Mouse (Mus musculus): ENCODE results near the gene Cisd3. TPM values are rescaled to one million over a fixed set of nuclear protein-coding genes. Genes with fewer than 3 reads are reported as not detected.

The Cisd3 gene
- total RNA-seq, 2 experiments from 2014 or later: 146 to 147 TPM

DNA sequence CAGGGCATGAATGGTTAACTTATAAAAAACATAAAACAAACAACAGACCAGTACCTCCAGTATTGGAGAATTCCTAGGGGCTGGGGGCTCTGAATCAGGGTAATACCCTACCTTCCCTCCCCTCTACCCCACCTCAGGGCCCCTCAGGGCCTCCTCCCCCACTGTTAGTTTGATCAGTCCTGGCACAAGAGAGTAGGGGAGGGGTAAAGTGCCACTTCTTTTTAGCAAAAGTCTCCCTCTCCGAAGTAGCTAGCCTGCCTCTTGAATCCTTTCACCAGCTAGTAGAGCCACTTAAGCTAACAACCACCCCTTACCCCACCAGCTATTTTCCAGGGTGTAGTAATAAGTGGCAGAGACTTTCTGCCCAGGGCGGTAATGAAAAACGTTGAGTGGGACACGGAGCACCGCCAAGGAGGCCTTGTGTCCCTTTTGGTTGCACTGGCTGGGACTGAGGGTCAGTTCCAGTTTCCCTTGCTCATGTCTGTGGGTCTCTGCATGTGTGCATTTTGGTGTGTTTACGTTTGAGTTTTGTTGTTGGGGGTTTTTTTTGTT is 3.0 kb upstream of the Cisd3 start:
- intact Hi-C loops (cut with DNase I): no loop called here
- DNase-seq: no peak

DNA sequence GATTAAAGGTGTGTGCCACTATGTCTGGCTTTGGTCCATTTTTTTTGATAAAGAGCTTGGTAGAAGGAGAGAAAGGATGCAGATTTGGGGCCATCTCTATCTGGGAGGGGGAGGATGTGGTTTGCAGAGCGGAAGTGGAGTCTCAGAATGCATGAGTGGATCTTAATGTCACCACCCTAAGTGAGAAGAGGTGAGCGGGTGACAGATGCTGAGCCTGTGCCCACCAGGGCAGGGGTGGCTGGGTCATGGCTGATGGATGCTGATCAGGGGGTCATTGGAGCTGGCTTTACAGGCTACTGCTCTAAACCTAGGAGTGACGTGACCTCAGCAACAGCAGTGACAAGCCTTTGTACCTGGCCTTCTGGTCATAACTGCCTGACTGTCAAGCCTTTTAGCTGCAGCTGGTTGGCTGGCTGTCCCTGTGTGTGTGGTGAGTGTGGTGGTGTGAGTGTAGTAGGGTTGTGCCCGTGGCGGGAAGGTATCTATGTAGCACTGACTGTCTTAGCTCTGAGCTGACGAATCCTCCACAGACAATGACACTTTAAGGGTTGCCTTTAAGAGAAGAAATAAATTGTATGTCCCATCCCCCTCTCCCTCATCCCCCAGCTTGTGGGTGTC is 1.5 kb upstream of the Cisd3 start:
- DNase-seq: no peak
- intact Hi-C loops (cut with DNase I): no loop called here

DNA sequence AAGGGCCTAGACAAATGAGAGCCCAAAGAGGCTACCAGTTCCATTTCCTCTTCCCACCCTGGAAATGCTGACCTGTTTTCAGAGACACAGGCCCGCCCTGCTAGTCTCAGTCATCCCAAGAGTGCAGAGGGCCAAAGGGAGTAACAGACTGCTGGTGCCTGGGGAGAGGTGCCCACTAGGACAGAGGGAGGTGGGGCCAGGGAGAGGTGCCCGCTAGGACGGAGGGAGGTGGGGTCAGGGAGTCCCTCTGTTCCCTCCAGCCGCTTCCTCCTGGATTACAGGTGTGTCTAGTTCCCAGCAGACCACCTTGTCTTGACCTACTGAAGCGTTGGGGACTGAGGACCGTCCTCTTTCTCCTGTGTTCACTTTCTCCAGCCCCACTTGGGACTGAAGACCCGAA is 860 bp upstream of the Cisd3 start:
- intact Hi-C loops (cut with DNase I): no loop called here
- no peak for DNase-seq

DNA sequence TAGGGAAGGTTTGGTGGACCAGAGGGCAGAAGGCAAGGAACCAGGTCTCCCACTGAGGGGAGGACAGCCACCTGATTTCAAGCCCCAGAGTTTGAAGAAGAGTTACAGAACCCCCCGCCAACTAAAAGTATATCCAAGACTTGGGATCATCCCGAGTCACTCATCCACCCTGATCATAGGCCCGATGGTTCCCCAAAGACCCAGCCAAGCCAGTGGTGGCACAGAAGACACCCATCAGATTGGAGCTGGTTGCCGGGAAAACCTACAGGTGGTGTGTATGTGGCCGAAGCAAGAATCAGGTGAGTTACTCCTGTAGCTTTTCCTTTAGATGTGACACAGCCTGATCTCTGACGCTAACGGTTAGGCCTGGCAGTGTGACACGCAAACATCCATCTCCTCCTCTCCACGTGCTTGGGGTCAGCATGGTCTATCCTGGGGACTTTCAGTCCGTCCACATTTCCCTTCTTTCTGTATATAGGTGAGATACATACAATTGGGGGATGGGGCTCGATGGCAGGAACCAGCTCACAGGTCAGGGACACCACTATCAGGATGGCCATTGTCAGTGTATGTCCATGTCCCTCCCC is 789 bp downstream of the Cisd3 start:
- intact Hi-C loops (cut with DNase I): loop anchor here (1.0 kb wide), 1 partner anchor 22 kb away; no protein-coding TSS in a partner anchor
- no peak for DNase-seq

DNA sequence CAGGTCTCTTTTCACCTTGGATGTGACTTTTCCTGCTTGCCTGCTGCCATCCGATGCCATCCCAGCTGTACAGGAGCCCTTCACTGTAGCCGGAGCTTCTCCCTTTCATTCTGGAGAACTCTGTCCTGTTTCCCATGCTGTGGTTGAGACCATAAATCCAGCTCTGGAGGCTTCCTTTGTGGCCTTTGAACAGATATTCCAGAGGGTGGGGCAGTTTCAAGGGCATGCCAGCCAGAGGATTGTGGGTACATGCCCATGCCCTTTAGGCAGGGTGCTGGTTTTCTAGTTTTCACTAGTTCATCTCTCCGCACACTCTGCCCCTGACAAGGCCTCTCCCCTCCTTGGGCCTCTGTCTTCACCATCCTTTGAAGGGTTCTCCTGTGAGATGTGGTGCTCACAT is 1.4 kb downstream of the Cisd3 start:
- DNase-seq: no peak
- intact Hi-C loops (cut with DNase I): loop anchor here (1.0 kb wide), 1 partner anchor 42 kb away; no protein-coding TSS in a partner anchor

DNA sequence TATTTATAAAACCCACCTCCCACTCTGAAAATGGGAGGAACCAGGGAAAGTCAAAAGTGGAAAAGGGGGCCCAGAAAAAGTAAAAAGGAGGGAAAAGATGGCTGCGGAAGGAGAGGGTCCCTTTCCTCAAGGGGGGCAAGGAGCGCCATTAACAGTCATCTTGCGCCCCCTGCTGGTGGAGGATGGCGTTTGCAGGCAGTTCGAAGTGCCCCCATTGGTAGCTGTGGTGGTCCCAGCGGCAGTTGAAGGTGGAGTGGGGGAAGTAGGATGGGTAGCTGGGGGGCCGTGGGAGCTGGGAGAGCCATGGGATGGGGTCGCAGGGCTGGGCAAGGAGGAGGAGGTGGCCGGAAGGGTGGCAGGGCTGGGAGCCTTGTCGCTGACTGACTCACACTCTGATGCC is 4.2 kb downstream of the Cisd3 start:
- DNase-seq: peak; percentile 70 to 79
- intact Hi-C loops (cut with DNase I): loop anchor here (2.0 kb wide), 1 partner anchor 201 kb away; no protein-coding TSS in a partner anchor

DNA sequence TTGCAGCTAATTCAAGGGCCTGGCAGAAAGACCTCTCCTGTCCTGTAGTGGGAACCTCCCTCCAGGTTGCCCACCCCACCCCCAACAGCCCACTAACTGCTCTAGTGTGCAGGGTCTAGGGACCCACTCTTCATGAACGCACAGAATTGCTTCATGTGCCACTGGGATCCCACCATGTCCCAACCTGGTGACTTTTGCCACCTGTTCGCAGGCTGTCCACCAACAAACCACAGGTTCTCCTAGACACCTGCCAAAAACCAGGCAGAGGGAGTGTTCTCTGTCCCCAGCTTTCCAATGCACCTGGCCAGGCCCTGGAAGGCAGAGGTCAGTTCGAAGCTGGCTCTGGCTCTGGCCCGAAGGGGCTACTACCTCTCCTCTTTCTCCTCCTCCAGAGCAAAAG is 8.8 kb downstream of the Cisd3 start:
- DNase-seq: no peak
- intact Hi-C loops (cut with DNase I): no loop called here

DNA sequence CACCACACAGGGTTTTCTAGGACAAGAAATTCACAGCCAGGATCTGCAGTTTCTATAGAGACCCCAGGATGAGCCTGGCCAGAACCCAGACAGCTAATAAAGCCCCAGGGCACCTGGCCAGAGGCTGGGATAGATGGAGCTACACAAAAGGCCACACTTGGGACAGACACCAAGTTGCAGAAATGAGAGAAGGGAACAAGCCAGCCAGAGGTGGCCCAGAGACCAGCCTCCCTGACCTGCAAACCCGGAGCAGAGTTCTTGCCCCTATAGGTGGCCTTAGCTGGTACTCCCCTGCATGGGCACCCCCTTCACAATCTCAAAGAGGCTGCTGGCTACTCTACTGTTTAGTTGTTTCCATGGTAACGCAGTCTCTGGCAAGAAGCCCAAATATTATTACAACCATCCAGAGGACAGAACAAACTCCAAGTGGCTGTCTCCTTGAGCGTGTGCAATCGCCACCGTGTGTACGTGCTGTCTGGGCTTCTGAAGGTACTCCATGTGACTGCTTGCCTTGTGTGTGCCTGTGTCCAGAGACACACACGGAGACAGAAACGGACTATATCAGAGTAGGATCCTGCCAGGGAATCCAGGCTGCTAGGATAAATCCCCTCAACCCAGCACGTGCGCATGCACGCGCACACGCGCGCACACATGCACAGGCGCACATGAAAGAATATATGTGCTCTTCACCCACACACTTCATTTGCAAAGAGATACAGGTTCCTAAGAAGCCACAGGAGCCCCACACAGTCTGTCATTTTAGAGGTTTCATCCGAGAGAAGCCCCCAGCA is 9.5 kb downstream of the Cisd3 start:
- DNase-seq: peak in 1 of 2 experiments; percentile 65
- intact Hi-C loops (cut with DNase I): no loop called here

DNA sequence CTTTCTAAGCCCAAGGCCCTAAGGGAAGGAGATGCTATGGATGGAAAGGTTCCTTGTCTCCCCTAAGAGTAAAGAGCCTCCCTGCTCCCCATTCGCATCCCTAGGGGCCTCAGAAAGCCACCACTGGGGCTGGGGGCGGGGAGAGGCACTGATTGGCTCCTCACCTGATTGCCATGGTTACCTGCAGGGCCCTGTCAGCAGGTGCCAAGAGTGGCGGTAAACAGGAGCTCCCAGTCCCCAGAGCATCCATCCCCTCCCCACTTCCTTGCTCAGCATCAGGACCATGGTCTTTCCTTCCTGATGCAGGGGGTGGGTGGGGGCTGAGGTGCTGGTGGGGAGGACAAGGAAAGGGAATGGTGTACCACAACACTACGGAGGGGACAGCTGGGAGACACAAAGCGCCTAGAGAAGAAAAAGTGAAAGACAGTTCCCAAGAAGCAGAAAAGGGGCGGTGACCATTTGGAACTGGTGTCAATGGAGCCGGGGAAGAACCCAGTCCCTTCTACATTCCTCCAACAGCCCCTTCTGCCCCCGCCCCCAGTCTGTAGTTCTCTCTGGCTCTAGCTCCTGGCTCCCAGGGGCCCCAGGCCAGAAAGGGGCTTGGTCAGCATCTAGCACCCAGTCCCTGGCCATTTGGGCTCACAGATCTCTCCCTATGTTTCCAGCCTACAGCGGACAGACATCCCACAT is 10.2 kb downstream of the Cisd3 start:
- intact Hi-C loops (cut with DNase I): no loop called here
- DNase-seq: no peak

DNA sequence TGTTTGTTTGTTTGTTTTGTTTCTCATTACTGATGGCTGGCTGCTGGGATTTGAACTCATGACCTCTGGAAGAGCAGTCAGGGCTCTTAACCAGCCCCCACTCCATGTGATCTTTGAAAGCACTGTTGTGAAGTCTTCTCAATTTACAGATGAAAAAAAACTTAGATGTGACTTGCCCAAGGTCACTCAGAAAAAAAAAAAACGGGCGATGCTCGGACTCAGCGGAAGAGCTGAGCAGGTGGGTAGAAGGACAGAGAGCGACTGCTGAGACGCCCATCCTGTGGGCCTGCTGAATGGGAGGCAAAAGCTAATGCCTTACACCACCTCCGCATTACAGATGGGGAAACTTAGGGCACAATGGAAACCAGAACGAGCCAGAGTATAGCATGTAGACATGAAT is 11.0 kb downstream of the Cisd3 start:
- intact Hi-C loops (cut with DNase I): no loop called here
- no peak for DNase-seq

DNA sequence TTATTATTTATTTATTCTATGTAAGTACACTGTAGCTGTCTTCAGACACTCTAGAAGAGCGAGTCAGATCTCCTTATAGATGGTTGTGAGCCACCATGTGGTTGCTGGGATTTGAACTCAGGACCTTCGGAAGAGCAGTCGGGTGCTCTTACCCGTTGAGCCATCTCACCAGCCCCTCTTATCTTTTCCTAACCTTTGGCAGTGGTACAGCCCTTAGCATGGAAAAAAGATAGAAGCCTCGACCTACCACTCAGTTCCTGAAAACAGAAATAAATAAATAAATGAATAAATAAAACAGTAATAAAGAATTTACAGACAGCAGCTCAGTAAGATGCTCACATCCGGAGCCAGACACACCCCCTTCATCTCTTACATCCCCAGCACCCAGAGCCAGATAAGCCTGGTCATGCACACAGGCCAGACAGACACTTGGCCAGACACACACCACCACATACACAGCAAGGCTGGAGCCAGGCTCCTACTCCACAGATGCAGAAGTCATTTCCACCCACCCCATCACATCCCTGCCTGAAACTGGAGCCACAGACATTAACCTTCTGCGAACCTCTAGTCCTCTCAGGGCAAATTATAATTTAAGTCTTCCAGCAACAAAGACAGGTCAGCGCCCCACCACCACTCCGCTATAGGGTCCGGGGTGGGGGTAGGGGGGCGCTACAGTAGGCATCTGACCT is 11.7 kb downstream of the Cisd3 start:
- no peak for DNase-seq
- intact Hi-C loops (cut with DNase I): no loop called here

DNA sequence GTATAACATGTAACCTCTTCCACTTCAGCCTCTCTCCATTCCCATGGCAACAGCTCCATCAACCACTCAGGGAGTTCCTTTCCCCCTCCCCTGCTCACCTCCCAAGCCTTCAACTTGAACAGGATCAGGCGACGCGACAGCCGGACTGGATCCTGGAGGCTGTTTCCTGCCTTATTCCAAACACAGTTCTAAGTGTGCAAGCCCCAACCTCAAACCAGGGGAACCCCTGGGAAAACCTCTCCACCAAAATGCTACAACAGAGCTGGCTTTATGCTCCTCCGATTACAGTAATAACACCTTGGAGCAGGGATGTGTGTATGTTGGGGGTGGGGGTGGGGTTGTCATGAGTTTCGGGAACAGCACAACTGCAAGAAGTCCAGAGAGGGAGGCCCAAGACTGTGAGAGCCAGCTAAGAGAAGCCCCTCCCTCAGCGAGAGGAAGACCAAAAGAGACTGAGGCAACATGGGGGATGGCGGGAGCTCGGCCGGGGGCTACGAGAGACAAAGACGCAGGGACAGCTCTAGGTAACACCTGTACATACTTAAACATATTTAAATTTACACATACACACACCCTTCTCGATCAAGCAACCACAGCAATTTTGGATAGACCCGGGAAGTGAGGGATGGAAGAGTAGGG is 12.4 kb downstream of the Cisd3 start:
- intact Hi-C loops (cut with DNase I): loop anchor here (2.0 kb wide), 1 partner anchor 39 kb away; no protein-coding TSS in a partner anchor
- DNase-seq: no peak

DNA sequence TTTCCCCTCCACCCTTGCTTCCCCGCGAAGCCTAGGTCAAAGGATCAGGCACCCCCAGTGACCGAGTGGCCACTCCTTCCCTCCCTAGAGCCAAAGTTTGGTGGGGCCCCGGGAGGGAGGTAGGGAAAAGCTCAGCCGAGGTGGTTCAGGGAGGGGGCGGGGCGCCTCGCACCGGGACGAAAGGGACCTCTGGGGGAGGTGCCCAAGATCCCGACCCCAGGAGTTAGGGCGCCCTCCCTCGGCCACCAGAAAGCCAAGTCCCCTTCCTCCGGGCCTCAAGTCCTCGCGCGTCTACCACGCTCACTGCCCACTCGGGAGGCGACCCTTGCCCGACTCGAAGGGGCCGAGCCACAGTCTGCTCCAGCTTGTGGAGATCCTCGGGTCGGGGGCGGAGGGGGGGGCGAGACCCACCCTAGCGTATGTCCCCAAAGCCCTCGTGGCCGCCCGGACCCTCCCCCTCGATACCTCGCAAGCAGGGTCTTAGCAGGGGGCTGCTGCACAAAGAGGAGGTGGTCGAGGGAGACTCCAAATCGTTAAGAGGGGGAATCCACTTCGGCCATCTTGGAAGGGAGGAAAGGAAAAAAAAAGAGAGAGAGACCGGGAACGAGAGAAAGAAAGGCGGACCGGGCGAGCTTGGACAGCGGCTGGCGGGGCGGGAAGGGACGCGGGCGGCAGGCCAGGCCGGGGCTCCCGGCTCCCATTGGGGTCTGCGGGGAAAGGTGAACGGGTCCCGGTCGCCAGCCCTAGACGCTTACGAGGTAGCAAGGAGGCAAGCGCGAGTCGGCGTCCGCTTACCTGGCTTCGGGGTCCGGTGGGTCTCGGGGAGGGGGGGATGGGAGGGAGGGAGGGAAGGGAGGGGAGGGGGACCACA is 13.3 kb downstream of the Cisd3 start:
- intact Hi-C loops (cut with DNase I): loop anchor here (2.0 kb wide), 1 partner anchor 40 kb away; no protein-coding TSS in a partner anchor

DNA sequence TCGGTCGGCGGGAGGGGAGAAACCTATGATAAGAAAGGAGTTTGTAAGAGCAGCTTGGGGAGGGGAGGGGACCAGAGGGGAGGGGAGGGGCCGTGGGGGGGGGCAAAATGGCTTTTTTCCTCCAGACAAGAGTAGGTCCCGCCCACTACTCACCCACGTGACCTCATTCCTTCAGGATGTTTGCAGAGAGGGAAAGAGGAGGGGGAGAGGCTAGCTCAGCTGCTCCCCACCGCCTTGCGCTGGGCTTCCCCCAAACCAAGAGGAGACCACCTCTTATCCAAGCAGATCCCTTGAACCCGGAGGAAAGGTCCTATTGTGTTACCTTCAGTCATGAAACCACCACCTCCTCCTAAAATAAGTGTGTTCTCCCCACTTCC is 14.0 kb downstream of the Cisd3 start:
- intact Hi-C loops (cut with DNase I): loop anchor here (2.0 to 5.0 kb wide), 2 partner anchors 41 to 288 kb away; partner anchors contain the start of gene Plxdc1
- DNase-seq: peak; percentile 80 to 87

More for the DNA sequence above, 13.3 kb downstream of the Cisd3 start:
- DNase-seq: peak; percentile 77 to 84

DNA sequence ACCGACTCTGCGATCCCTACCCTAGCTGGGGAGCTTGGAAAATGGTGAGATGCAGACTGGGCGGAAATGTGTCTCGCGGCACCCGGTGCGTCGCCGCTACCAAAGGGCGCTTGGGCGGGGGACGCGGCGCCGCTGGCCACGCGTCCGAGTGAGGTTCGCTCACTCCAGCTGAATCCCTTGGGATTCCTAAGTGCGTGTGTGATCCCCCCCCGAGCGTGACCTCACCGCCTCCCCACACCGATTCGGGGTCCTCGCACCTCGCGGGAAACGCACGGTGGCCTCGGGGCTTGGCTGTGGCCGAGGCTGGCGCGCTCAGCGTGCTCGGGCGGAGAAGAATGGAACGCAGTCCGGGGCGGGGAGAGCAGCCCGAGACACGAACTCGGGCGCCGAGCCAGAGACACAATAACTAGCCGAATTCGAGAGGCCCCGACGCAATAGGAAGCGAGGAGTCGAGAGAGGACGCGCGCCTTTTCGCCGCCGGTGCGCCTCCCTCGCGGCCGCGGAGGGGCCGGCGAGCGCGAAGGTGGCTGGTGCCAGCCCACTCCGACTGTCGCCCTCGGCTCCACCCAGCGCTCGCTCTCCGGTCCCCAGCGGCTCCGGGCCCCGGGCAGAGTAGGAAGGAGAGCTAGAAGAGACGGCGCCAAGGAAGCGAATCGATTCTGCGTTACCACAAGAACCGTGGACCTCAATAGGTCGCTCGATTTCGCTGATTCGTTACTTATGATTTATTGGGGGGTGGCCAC is 14.5 kb downstream of the Cisd3 start, which contains the start of gene Pcgf2:
TSS of gene Pcgf2 (minus strand) at position 495 of the 743 bp plus-strand sequence.
- DNase-seq: peak; percentile 87 to 88

DNA sequence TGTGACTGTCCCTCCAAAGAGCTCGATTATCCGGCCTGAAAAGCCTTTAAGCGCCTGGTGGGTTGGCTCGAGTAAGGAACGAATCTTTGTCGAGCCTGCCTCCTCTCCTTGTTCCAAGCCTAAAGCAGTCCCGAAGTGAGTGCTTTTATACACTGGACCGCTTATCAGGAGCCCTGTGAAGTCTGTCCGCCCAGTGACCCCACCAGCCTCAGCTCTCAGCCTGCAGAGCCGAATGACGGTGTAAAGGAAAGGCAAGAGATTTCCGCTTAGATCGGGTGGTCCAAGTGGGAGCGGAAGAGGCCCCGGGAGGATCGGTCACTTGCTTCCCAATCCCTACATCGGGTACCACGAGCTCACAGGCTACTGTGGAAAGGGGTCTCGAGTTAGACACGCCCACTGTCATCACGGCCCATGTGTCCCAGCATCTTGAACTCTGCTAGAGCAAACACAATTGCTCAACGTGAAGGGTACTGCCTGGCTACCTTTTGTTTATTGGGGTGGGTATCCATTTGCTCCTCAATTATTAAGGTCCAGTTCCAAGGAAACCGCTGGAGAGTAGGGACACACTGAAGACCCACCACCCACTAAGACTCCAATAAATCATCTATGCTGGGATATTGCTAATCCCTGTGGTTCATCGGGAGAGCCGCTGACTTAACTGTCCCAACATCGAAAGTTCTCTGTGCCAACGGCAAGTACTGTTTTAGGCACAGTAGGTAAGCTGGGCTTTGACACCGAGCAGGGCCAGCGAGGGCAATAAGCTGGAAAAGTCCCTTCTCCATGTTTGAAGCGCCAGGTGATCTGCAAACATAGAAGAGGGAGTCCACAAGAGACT is 15.3 kb downstream of the Cisd3 start:
- peak in 1 of 2 experiments; percentile 37 for DNase-seq
- intact Hi-C loops (cut with DNase I): loop anchor here (5.0 kb wide), 1 partner anchor 286 kb away; the partner anchor contains the start of gene Plxdc1

More for the DNA sequence above, 14.5 kb downstream of the Cisd3 start, which contains the start of gene Pcgf2:
- intact Hi-C loops (cut with DNase I): loop anchor here (5.0 kb wide), 1 partner anchor 287 kb away; the partner anchor contains the start of gene Plxdc1
